Mouse (Mus musculus): ENCODE data around the gene Pno1.
A peak's percentile ranks its signal among the peaks of the same experiment; 100 is the strongest.
"Not testable (repeated sequence)": the region's sequence is repeated elsewhere in the genome, so short reads cannot be mapped to it uniquely, and the experiment has no call there.

The Pno1 gene

DNA sequence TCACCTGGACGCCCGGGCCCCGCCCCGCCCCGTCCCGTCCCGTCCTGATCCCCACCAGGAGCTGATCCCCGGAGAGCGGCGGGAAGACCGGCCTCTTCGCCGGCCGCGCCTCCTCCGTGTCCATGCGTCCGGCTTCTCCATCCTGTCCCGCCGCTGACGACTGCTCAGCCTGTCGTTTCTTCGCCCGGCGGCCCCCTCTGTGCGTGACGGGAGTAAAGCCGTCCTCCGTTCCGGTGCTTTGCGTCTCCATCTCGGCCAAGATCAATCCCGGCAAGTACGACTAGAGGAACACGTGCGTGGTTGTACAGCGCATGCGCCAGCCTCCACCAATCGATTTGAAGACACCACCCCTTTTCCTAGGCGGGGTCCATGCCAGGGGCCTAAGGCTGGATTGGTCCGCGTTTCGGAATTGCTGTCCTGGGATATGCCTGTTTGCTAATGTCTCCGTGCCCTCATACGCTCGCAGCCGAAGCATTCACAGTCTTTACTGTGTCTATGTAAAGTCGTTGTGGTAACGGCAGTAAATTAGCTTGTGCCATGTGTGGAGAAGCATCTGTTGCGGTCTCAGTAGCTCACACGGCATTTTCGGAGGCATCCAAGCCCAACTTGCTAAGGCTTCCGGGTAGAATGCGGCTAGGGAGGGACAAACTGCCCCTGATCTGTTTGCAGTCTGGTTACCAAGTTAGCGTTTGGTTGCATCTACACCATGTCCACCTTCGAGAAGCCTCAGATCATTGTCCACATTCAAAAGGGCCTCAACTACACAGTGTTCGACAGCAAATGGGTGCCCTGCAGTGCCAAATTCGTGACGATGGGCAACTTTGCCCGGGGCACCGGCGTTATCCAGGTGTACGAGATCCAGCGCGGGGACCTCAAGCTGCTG is at the start of gene Pno1:
Gene Pno1 (minus strand): TSS at position 311 of the 883 bp plus-strand sequence.
- DNase-seq (ENCODE audit: low spot score in 2 of 2) = peak; percentile 94 to 95

DNA sequence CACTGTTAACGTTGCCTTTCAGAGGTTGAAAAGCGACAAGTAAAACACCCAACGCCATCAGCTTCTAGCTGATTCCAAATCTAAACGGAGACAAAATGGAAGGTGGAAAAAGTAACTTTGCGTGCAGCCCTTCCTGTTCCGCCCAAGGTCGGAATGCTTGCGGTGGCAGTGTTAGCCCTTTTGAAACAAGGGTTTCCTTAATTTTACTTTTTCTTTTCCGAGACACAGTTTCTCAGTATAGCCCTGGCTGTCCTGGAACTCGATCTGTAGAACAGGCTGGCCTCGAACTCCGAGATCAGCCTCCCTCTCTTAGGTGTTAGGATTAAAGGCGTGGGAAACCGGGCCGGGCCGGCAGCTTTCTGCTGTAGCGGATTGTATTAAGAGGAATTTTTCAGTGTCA is 46.5 kb upstream of the Pno1 start:
- DNase-seq (ENCODE audit: low spot score in 2 of 2) = no peak

DNA sequence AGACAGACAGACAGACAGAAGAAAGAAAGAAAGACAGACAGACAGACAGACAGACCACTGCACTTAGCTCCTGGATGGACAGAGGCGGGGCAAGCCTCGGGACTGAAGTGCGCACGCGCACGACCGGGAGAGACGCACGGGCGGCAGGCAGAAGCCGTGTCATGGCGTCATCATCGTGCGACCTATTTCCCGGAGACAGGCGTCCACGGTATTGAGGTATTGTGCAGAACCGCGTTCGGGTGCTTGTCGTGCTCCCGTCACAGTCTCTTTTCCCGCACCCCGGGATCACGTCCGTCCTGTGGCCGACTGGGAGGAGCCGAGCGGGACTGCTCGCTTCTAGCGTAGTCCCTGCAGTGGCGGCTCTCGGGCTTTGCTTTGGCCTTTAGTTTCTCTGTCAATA is 46.1 kb upstream of the Pno1 start, which contains the start of gene C1d:
Gene C1d (plus strand): TSS at position 137 of the 400 bp plus-strand sequence.
- peak; percentile 93 to 95 for DNase-seq (ENCODE audit: low spot score in 2 of 2)

DNA sequence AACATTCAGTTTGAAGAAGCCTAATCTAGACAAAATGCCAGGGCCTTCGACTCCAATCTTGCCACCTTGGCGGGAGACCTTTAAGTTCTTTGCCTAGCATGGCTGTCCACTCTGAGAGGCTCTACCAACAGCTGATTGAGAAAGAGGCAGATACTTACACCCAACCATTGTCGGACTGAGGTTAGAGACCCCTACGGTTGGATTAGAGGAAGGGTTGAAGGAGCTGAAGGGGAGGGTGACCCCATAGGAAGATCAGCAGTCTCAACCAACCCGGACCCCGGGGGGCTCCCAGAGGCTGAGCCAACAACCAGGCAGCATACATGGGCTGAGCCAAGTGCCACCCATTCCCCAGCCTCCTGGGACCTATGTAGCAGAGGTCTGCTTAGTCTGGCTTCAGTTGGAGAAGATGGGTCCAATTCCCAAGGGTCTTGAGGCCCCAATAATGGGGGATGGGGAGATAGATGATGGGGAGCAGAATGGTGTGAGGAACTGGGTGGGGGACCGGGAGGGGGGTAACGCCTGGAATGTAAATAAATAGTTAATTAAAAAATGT is 45.5 kb upstream of the Pno1 start:
- no peak for DNase-seq (ENCODE audit: low spot score in 2 of 2)

DNA sequence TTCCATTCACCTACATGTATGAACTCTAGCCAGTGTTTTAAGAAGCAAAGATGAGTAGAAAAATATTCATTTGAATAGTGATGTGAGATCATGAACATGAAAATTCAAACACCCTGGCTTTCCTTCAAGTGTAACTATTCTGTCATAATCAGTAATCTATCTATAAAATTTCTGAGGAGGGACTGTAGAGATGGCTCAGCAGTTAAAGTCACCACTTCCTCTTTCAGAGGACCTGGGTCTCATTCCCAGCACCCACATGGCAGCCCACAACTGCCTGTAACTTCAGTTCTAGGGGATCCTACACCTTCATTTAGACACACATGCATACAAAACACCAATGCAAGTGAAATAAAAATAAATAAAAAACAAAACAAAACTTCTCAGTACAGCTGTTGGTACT is 37.3 kb upstream of the Pno1 start:
- DNase-seq (ENCODE audit: low spot score in 2 of 2) = no peak

DNA sequence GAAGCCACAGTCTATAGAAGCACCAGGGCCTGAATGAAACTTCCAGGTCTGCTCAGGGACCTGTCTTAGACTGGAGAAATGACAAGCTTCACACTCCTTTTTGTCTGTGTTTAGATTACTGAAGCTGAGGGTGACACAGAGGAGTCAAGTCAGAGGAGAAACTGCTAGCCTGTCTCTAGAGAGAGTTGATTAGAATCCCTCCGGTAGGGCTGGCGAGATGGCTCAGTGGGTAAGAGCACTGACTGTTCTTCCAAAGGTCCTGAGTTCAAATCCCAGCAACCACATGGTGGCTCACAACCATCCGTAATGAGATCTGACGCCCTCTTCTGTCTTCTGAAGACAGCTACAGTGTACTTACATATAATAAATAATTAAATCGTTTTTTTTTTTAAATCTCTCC is 27.2 kb upstream of the Pno1 start:
- DNase-seq (ENCODE audit: low spot score in 2 of 2) = not testable (repeated sequence)

DNA sequence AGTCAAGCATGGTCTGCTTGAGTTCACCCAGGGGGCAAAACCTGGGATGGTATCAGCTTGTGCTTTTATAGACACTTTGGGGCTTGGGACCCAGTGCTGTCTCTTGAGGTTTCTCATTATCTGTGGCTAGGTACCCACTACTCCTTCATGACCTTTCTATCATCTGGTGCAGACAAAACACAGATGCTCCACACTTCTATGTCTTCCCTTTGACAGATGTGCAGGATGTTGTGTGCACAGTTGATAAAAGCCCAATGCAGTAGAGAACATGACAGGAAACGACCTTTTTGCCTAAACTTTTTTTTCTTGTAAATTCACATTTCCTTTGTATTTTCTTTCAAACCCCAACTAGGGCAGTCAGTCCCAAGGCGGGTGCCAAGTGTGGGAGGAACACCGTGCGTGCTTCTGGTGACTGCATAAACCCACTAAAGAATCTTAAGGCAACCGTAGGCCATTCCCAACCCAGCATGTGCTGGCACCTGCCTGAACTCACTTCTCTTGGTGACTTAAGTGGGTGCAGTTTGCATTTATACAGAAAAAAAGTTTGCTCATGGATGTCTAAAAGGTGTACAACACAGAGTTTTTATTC is 25.2 kb upstream of the Pno1 start:
- no peak for DNase-seq (ENCODE audit: low spot score in 2 of 2)

DNA sequence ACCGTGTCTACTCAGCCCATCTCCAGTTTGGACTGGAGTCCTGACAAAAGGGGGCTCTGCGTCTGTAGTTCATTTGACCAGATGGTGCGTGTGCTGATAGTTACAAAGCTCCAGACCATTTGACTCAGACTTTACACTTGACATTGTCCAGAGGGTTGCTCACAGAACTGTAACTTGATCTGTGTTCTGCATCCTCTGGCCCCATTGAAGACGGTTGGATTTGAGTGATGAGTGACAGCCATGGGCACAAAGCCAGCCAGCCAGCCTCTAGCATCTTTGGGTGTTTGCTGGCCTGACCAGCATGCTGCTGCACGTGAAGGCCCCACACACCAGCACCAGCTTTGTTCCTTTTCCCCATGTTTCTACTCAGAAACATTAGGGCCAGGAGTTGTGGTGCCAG is 21.4 kb upstream of the Pno1 start:
- DNase-seq (ENCODE audit: low spot score in 2 of 2) = no peak

DNA sequence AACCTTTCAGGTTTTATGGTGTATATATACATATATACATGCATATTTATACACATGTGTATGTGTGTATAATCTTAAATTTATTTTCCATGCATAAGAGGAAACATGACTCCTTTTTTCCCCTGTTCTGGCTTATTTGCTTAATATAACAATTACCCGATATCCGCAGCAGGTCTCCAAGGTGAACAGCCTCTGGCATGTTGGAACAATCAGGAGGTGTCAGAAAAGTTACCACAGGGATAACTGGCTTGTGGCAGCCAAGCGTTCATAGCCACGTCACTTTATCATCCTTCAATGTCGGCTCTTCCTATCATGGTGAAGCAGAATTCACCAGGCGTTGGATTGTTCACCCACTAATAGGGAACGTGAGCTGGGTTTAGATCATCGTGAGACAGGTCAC is 9.8 kb upstream of the Pno1 start:
- DNase-seq (ENCODE audit: low spot score in 2 of 2) = no peak

DNA sequence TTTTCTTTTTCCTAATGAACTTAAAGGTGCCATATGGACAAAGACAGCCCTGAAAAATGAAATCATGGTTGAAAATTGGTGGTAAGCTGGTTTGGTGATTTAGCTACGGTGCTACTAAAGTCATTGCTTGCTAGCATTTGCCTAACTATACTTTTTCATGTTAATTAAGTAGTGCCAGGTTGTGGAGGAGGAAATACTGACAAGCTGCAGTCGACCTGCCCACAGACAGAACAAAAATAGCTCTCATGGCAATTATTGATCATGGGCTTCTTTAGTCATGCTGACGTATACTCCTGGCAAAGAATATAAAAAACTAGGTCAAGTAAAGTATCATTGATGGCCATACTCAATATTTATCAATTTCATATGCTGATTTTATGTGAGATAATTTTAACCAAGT is 4.1 kb upstream of the Pno1 start:
- DNase-seq (ENCODE audit: low spot score in 2 of 2) = no peak

DNA sequence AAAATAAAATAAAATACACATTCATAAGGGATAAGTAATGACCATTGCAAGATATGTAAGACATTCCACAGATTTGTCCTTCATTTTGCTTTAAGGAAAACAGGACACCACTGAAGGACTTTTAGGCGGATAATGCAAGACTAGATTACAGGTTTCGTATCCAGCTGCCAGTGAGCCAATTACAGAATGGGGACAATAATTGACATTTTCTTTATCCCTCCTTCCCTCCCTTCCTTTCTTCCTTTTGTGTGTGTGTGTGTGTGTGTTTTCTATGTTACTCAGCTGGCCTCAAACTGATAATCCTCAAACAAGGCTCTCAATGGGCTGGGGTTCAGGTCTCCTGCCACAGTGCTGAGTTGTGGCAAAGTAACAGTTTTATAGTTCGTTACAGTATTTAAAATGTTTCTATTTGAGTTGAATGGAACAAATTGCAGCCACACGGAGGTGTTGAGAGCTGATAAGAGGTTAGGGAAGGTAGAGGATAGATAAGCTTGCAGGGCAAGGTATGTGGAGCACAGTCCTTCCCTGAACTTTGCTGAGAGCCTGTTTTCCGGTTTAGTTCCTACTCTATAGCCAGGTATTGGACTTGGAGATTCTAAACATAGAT is 1.6 kb upstream of the Pno1 start:
- DNase-seq (ENCODE audit: low spot score in 2 of 2) = no peak

DNA sequence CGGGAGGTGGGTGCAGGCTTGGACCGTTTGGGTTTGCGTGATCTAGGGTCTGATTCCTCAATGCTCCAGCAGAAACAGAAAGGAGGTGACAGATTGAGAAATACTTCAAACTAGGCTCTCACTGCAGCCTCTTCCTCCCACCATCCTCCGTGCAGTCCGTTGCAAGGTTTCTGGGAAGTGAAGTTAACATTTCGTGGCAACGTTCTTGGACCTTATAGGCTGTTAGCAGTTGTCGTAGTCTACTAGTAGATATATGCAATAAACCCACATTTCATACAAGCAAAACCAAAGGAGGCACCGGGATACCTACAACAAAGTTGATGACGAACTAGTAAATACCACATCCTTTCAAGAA is 750 bp upstream of the Pno1 start:
- DNase-seq (ENCODE audit: low spot score in 2 of 2) = no peak

DNA sequence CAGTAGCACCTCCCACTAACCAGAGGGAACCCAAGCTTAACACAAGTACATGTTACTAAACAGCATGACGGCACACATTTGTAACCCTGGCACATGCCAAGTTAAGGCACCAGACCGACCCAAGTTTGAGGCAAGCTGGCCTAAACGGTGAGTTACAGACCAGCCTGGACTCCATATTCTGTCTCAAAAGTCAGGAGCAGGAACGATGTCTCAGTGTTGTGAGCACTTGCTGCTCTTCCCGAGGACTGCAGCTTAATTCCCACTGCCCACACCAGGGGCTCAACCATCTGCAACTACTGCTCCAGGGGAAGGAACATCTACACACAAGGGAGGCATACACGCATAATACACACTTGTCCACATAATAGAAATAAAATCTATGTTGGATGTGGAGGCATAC is 8.9 kb downstream of the Pno1 start:
- DNase-seq (ENCODE audit: low spot score in 2 of 2) = no peak

DNA sequence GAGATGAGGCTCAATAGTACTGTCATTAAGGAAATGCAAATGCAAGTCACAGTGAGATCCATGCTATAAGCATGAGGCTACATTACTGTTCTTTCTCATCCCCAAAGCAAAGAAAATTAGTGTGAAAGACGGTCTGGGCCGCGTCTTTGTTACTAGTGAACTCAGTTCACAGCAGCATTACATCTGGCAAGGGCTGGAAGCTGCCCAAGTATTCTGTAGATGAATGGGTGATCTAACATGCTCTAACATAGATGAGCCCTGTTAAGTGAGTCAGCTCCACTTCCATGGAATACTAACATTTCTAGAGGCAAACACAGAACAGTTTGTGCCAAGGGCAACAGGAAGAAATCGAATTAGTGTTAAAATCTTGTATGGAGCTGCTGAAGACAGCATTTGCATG is 10.4 kb downstream of the Pno1 start:
- DNase-seq (ENCODE audit: low spot score in 2 of 2) = no peak

DNA sequence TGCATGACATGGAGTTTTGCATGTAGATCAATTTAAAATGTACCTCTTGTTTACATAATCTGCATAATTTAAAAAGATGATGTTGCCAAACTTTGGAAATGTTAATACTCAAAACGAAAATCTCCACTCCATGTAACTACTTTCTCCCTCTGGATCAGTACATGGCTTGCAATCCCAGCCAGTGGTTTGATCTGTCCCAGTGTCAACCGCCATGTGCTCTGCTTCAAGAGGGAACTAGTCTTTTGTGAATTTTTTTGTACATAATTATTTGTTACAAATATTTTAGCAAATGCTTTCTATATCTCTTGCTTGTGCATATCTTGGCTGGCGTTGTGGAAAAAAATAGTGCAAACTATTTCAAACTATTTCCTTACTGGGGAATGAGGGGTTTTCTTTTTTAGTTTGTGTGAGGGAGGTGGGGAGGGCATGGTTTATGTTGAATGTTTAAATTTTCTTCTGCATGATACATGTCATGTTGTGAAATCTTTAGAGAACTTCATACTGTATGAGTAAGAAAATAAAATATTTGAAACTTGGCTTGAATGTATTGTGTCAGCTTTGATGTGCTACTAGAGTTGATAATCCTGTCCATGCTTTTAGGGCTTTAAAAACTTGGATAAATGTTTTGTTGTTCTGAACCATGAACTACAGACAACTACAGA is 11.4 kb downstream of the Pno1 start:
- no peak for DNase-seq (ENCODE audit: low spot score in 2 of 2)

DNA sequence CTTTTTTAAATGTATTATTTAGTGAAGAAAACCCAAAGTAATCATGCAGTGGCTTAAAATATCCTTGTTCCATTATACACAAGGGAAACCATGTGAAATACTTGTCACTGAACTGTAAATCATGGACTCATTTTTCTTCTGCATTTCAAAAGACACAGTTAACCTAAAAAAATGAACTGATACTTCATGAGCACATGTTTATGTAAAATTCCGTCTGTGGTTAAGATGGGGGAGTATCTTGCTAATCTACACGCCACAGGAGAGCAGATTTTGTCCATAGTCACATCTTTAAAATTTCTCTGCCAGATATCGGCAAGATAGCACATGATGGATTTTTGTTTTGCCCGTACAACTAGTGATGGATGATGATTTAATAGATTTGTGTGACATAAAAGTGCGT is 12.2 kb downstream of the Pno1 start:
- DNase-seq (ENCODE audit: low spot score in 2 of 2) = no peak

DNA sequence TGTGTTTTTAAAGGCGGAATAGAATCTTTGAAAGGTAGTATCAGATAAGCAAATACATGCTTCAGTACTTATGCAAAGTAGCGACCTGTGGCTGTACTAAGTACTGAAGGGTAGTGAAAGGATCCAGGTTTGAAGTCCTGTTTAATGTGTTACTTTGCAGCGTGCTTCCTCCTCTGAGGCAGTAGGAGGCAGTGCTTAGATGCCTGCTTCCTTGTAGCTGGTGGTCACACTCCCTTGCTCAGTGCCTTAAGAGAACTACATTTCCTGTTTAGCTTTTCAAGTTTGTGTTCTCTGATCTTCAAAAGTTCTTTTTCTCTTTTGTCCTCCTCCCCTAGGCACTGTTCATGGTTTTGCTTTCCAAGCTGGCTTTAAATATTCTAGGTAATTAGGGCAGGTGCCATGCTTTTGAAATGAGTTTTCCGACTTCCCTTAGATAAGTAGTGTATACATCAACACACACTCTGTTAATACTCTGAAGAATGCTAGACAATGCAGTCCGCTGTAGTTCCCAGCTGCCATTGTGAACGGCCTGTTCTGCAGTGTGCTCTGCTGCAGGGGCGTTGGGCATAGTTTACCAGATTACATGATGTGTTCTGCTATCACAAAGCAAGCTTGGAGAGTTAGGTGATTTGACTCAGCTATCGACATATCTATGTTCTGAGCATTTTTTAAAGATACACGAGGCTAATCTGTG is 19.1 kb downstream of the Pno1 start:
- DNase-seq (ENCODE audit: low spot score in 2 of 2) = no peak

DNA sequence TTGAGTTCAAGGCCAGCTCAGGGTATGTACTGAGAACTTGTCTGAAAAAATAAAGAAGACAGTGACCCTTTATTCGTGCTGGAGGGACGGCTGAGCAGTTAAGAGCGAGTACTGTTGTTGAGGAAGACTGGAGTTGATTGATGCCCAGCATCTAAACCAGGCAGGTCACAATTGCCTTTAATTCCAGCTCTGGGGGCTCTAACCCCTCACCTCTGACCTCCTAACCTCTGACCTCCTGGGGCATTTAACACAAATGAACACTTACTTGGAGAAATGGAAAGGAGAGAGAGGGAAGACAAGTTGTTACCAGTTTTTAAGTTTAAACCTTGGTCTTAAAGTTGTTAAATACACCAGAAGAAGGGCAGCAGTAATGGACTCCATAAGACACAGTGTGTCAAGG is 22.6 kb downstream of the Pno1 start:
- no peak for DNase-seq (ENCODE audit: low spot score in 2 of 2)

DNA sequence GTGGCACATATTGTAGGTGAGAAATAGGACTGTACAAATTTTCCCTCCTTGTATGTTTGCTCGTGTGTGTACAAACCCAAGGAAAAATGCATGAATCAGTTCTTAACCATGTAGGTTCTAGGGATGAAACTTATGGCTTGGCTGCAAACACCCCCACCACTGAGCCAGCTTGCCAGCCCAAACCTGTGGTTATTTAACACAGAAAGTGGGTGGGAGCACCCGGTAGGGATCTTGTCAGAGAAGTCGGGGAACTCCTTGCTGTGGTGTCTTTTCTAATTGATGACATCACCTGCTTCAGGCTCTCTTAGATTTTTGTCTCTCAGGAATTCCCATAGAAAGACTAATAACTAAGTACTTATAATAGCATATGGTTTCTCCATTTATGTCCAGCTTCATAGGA is 23.7 kb downstream of the Pno1 start:
- no peak for DNase-seq (ENCODE audit: low spot score in 2 of 2)

DNA sequence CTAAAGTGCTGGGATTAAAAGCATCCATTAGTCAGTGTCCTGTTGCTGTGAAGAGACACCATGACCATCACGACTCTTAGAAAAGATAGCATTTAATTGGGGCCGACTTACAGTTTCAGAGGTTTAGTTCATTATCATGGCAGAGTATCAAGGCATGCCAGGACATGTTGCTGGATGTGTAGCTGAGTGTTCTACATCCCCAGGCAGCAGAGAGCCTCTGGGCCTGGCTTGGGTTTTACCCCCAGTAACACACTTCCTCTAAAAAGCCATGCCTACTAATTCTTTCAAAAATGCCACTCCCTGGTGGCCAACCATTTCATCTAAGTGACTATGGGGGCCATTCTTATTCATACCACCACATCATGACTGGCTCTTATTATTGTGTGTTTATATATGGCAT is 28.2 kb downstream of the Pno1 start:
- DNase-seq (ENCODE audit: low spot score in 2 of 2) = no peak

DNA sequence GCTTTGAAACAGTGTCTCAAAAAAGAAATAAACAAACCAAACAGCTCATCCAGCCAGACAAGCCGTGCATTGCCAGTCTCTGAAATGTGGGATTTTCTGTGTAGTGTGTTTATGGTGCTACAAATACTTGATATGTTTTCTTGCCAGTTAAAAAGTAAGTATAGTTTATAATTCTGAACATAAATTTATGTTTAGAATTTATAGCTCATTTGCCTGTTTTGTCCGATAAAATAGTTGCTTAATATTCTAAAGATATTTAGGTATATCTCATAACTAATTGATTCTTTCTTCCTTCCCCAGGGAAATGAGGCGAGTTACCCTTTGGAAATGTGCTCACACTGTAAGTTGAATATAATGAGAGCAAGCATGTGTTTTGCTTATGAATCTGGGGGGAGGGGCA is 29.6 kb downstream of the Pno1 start, which contains the start of gene Wdr92:
Gene Wdr92 (plus strand): TSS at position 301 of the 400 bp plus-strand sequence.
- no peak for DNase-seq (ENCODE audit: low spot score in 2 of 2)

DNA sequence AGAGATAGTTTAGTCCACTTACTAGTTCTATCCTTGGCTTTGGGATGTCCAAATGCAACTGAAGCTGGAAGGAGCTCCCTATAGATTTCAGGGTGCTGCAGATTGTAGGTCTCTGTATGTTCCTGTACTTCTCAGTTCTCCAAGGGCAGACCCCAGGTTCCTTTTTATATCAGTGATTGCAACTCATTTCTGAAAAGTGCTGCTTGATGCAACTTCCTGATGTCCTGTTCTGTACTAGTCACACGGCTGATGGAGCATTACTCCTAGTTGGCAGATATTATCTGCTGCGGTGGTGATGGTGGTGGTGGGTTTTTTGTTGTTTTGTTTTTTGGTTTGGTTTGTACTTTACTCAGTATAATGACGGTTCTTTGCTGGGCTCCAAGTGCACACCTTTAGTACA is 30.6 kb downstream of the Pno1 start:
- DNase-seq (ENCODE audit: low spot score in 2 of 2) = no peak
